Mouse (Mus musculus) intestine, embryonic 15.5 days (tissue): ENCODE results near the gene Stk38l. TPM values are rescaled to one million over a fixed set of nuclear protein-coding genes. Genes with fewer than 3 reads are reported as not detected.

ENCODE experiments used
- polyA plus RNA-seq: library from polyadenylated mRNA; unstranded; fragments of >200 nt; fragmentation: Nextera tagmentation; extraction: Ambion mirVana; gene quantifications from 2 replicates; pipeline ENCODE4 v1.2.1, GENCODE M21; 2015

The Stk38l gene
- polyA plus RNA-seq, 1 experiment from 2014 or later: 18.8 TPM

Other genes with a start within 250 kb of the Stk38l start
- gene Itpr2, start 222.8 kb upstream of the Stk38l start, polyA plus RNA-seq: 8.8 and 10.0 TPM in 2 replicates
- 89.5 and 91.2 TPM in 2 replicates for gene Fgfr1op2, start 147.8 kb upstream of the Stk38l start, polyA plus RNA-seq
- 55.0 and 59.7 TPM in 2 replicates for gene Ints13, start 147.2 kb upstream of the Stk38l start, polyA plus RNA-seq
- gene Med21, start 82.4 kb upstream of the Stk38l start, polyA plus RNA-seq: 124 and 128 TPM in 2 replicates
- gene Tm7sf3, start 82.2 kb upstream of the Stk38l start, polyA plus RNA-seq: 28.2 and 32.5 TPM in 2 replicates
- 2.8 and 3.8 TPM in 2 replicates for gene Arntl2, start 71.1 kb downstream of the Stk38l start, polyA plus RNA-seq
- gene Smco2, start 125.1 kb downstream of the Stk38l start, polyA plus RNA-seq: not detected in 2 replicates
- gene Ppfibp1, start 163.5 kb downstream of the Stk38l start, polyA plus RNA-seq: 35.9 and 41.5 TPM in 2 replicates
- gene 1700034J05Rik, start 229.4 kb downstream of the Stk38l start, polyA plus RNA-seq: 0.10 and 0.21 TPM in 2 replicates